Mouse (Mus musculus) E14TG2a.4 (cell line): Measurements from ENCODE around the gene Spag8.

Source experiments
- H3K27me3 ChIP-seq: 2 replicates; pipeline ENCODE4 v1.6.1; 2014; ENCODE audit warnings: low read length, control low read depth; ENCODE audit not compliant: insufficient read depth
- H3K36me3 ChIP-seq: 2 replicates; pipeline ENCODE4 v1.6.1; 2014; ENCODE audit warnings: low read length, control low read depth; ENCODE audit not compliant: insufficient read depth
- H3K4me1 ChIP-seq: replicated peaks from 2 replicates; pipeline ENCODE4 v1.6.1; 2014; ENCODE audit warnings: low read depth, low read length, control low read depth
- H3K4me3 ChIP-seq: replicated peaks from 2 replicates; pipeline ENCODE4 v1.5.1; 2014; ENCODE audit warnings: mild to moderate bottlenecking, low read length
- H3K9me3 ChIP-seq: 2 replicates; pipeline ENCODE4 v1.6.1; 2014; ENCODE audit warnings: low read length, control low read depth
- CTCF ChIP-seq: conservative IDR thresholded peaks from 2 replicates; pipeline ENCODE4 v1.5.1; 2014; ENCODE audit warnings: low read length
- NANOG ChIP-seq: IDR thresholded peaks from 2 replicates; pipeline ENCODE4 v1.6.1; 2014; ENCODE audit warnings: borderline replicate concordance, low read length, mixed read lengths
- POU5F1 ChIP-seq: IDR thresholded peaks from 2 replicates; pipeline ENCODE4 v1.6.1; 2014; ENCODE audit warnings: low read length, borderline replicate concordance

Spag8 gene

DNA sequence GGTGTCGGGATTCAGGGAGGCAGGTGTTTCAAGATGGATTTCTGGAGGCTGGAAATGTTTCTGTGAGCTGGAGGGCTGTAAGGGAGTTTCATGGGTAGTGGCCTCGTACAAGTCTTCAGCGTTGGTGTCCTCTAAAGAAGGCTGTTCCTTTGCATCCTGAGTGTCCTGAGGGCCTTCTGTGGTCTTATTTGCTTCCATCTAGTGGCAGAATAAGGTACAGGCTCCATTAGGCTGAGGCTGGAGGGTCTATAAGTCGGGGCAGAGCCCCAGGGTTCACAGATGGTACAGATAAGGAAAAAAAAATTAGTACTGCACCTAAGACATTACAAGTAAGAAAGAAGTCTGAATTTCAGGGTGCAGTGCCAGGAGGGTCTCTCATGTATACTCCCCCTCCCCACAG, 13.0 kb upstream of the Spag8 start:
- TF ChIP-seq CTCF, result peak; percentile 47
- no peak for TF ChIP-seq POU5F1
- no peak for TF ChIP-seq NANOG

DNA sequence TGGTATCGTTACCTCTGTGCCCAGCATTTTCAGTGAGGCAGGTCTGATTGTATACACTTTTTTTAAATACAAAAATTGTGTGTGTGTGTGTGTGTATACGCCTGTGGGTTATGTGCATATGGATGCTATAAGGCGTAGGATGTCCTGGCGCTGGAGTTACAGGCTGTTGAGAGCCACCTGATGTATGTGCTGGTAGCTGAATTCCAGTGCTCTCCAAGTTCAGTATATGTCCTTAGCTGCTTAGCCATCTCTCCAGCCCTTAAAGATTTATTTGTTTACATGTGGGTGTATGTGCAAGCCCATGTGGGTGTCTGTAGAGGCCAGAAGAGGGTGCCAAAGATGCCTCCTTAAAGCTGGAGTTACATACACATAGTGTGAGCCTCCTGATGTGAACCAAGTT, 3.8 kb upstream of the Spag8 start:
- H3K36me3 ChIP-seq, result no peaks in the 10 kb centered on the region
- H3K9me3 ChIP-seq, result no peaks in the 10 kb centered on the region
- H3K27me3 ChIP-seq, result peaks cover 26% of the 10 kb centered on the region
- peak overlapping the region; percentile 94 for H3K4me3 ChIP-seq
- TF ChIP-seq POU5F1 (no peak), NANOG (no peak), CTCF (no peak)
- peaks cover 45% of the 10 kb centered on the region for H3K4me1 ChIP-seq

More for the DNA sequence above, 13.0 kb upstream of the Spag8 start:
- Histone ChIP-seq H3K4me1 (peaks cover 17% of the 10 kb centered on the region), H3K9me3 (no peaks in the 10 kb centered on the region), H3K36me3 (no peaks in the 10 kb centered on the region), H3K4me3 (no peak overlapping the region), H3K27me3 (peaks cover 66% of the 10 kb centered on the region)

GRCm38 (mm10) chr4:43656339-43657109, 3.1 kb upstream of the Spag8 start, which contains the start of gene Hint2:
TSS of gene Hint2 (minus strand) at chr4:43656466.
- H3K36me3 ChIP-seq, result no peaks in the 10 kb centered on the region
- H3K4me3 ChIP-seq, result peak within 1 kb of the TSS; percentile 94
- peaks cover 45% of the 10 kb centered on the region for H3K4me1 ChIP-seq
- peaks cover 20% of the 10 kb centered on the region for H3K27me3 ChIP-seq
- H3K9me3 ChIP-seq, result no peaks in the 10 kb centered on the region
- TF ChIP-seq CTCF, result no peak
- TF ChIP-seq NANOG, result no peak
- no peak for TF ChIP-seq POU5F1

GRCm38 (mm10) chr4:43655656-43656338, 2.4 kb upstream of the Spag8 start:
- H3K9me3 ChIP-seq, result no peaks in the 10 kb centered on the region
- peak overlapping the region; percentile 94 for H3K4me3 ChIP-seq
- peaks cover 45% of the 10 kb centered on the region for H3K4me1 ChIP-seq
- no peaks in the 10 kb centered on the region for H3K36me3 ChIP-seq
- no peak for TF ChIP-seq CTCF
- TF ChIP-seq NANOG, result no peak
- TF ChIP-seq POU5F1, result no peak
- peaks cover 13% of the 10 kb centered on the region for H3K27me3 ChIP-seq

DNA sequence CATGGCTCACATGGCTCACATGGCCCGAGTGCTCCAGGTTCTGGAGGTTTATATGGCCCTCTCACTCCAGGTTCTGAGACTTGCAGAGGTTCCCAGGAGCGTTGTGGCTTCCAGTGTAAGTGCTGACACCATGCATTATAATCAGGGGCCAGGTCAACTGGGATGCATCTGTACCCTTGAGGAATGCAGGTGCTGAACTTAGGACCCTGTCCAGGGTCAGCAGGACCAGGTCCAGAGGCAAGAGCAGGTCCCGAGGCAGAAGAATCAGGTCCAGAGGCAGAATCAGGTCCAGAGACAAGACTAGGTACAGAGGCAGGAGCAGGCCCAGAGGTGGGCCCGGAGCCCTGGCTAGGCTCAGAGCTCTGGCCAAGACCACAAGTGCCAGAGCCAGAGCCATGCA, 668 bp downstream of the Spag8 start:
- Histone ChIP-seq H3K9me3 (peaks cover 7% of the 10 kb centered on the region), H3K27me3 (peaks cover 7% of the 10 kb centered on the region; the same call in 1 of the 2 replicates), H3K4me3 (peak overlapping the region; percentile 57), H3K36me3 (no peaks in the 10 kb centered on the region), H3K4me1 (peaks cover 50% of the 10 kb centered on the region)
- TF ChIP-seq CTCF (no peak), NANOG (no peak), POU5F1 (no peak)

DNA sequence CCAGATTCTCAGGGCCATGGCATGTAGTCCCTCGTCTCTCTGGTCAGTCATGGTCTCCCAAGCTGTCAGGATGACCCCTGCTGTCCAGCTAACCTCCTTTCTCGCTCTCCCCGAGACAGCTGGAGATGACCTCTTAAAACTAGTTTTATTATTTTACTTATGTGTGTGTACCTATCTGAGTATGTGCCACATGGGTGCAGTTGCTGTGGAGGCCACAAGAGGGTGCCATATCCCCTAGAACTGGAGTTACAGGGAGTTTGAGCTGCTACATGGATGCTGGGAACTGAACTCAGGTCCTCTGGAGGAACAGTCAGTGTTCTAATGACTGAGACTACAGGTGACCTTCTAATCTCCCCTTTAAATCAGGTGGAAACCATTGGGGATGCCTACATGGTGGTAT, 3.6 kb downstream of the Spag8 start:
- no peaks in the 10 kb centered on the region for H3K36me3 ChIP-seq
- H3K27me3 ChIP-seq, result peaks cover 22% of the 10 kb centered on the region
- TF ChIP-seq CTCF, result peak; percentile 83
- TF ChIP-seq POU5F1, result no peak
- no peak overlapping the region for H3K4me3 ChIP-seq
- H3K9me3 ChIP-seq, result peaks cover 7% of the 10 kb centered on the region
- H3K4me1 ChIP-seq, result peaks cover 36% of the 10 kb centered on the region

DNA sequence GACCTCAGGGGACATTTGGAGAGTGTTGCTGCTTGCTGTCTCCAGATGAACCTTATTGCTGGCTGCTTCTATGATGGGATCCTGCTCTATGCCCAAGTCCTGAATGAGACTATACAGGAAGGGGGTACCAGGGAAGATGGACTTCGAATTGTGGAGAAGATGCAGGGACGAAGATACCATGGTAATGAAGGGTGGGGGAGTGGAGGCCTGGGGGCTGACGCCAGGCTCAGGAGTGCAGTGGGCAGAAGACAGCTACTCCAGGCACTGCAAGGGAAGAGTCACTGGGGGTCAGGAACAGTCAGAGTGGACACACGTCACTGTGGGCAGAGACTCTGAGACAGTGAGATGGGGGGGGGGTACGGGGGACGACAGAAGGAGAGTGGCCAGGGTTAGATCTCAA, 12.9 kb downstream of the Spag8 start:
- Histone ChIP-seq H3K36me3 (no peaks in the 10 kb centered on the region), H3K9me3 (no peaks in the 10 kb centered on the region), H3K4me1 (no peaks in the 10 kb centered on the region; the same call in 1 of the 2 replicates), H3K4me3 (no peak overlapping the region), H3K27me3 (peaks cover 11% of the 10 kb centered on the region)
- no peak for TF ChIP-seq NANOG
- no peak for TF ChIP-seq CTCF
- no peak for TF ChIP-seq POU5F1

GRCm38 (mm10) chr4:43640076-43640475, 13.3 kb downstream of the Spag8 start:
- Histone ChIP-seq H3K36me3 (no peaks in the 10 kb centered on the region), H3K27me3 (peaks cover 16% of the 10 kb centered on the region), H3K4me1 (no peaks in the 10 kb centered on the region; the same call in 1 of the 2 replicates), H3K4me3 (no peak overlapping the region), H3K9me3 (no peaks in the 10 kb centered on the region)
- TF ChIP-seq CTCF (no peak), POU5F1 (no peak), NANOG (no peak)
